Mouse (Mus musculus) limb, embryonic 14.5 days (tissue): Measurements from ENCODE around the gene Crtac1. TPM values are rescaled to one million over a fixed set of nuclear protein-coding genes. Genes with fewer than 3 reads are reported as not detected.

Source experiments
- ATAC-seq: fragments of 200-750 bp; cut with Nextera tagmentation; 2 replicates; pipeline ENCODE4 v1.8.0; 2017; ENCODE audit warnings: low read depth, moderate number of reproducible peaks, moderate TSS enrichment; ENCODE audit not compliant: low FRiP score
- DNase-seq: peaks from one replicate; pipeline ENCODE4 v3.0.0-alpha.2; 2015; ENCODE audit warnings: low spot score
- H3K27ac ChIP-seq: fragments of 300-500 bp; sonication (generic); replicated peaks from 2 replicates; pipeline ENCODE4 v1.5.1; 2014; ENCODE audit warnings: low read depth, mild to moderate bottlenecking, low read length, moderate library complexity, mixed read lengths
- H3K27me3 ChIP-seq: fragments of 300-500 bp; sonication (generic); 2 replicates; pipeline ENCODE4 v1.6.1; 2014; ENCODE audit warnings: low read length, mixed read lengths; ENCODE audit not compliant: control insufficient read depth, insufficient read depth
- H3K36me3 ChIP-seq: fragments of 300-500 bp; sonication (generic); 2 replicates; pipeline ENCODE4 v1.6.1; 2014; ENCODE audit warnings: mild to moderate bottlenecking, low read length, moderate library complexity, mixed read lengths; ENCODE audit not compliant: control insufficient read depth, insufficient read depth
- H3K4me1 ChIP-seq: fragments of 300-500 bp; sonication (generic); 2 replicates; pipeline ENCODE4 v1.6.1; 2014; ENCODE audit warnings: antibody characterized with exemption, low read length, mixed read lengths; ENCODE audit not compliant: control insufficient read depth, insufficient read depth
- H3K4me2 ChIP-seq: fragments of 300-500 bp; sonication (generic); replicated peaks from 2 replicates; pipeline ENCODE4 v1.6.1; 2014; ENCODE audit warnings: low read depth, mild to moderate bottlenecking, low read length, moderate library complexity; ENCODE audit not compliant: severe bottlenecking
- H3K4me3 ChIP-seq: fragments of 300-500 bp; sonication (generic); replicated peaks from 2 replicates; pipeline ENCODE4 v1.5.1; 2014; ENCODE audit warnings: low read length
- H3K9ac ChIP-seq: fragments of 300-500 bp; sonication (generic); 2 replicates; pipeline ENCODE4 v1.6.1; 2014; ENCODE audit warnings: mild to moderate bottlenecking, low read depth, low read length, moderate library complexity; ENCODE audit not compliant: severe bottlenecking
- H3K9me3 ChIP-seq: fragments of 300-500 bp; sonication (generic); 2 replicates; pipeline ENCODE4 v1.6.1; 2016; ENCODE audit warnings: low read length; ENCODE audit not compliant: control insufficient read depth
- POLR2A ChIP-seq: fragments of 200-500 bp; IDR thresholded peaks from 2 replicates; pipeline ENCODE4 v1.8.0; 2012; ENCODE audit warnings: inconsistent platforms, mild to moderate bottlenecking, moderate library complexity, borderline replicate concordance; ENCODE audit not compliant: insufficient read depth, insufficient read length; ENCODE audit errors: extremely low read depth
- whole genome bisulfite sequencing: fragments of 180-500 bp; shearing (Covaris S2); extraction: QIAGEN DNeasy Blood & Tissue Kit; methylation state at CpG from one replicate; pipeline ENCODE4 v1.1.7; 2014; 5-methylcytosine and 5-hydroxymethylcytosine counted together
- polyA plus RNA-seq, 2 experiments: library from polyadenylated mRNA; depleted of rRNA in 1 of 2; stranded (reverse) in 1 of 2; unstranded in 1 of 2; fragments of >200 nt; fragmentation: Nextera tagmentation in 1 of 2; extraction: Ambion mirVana in 1 of 2; gene quantifications; 2 replicates each; pipeline versions ENCODE4 v1.2.1 to v1.2.3; 2012 to 2014

Gene Crtac1
- polyA plus RNA-seq, 2 experiments, result 3.1 to 3.4 TPM

DNA sequence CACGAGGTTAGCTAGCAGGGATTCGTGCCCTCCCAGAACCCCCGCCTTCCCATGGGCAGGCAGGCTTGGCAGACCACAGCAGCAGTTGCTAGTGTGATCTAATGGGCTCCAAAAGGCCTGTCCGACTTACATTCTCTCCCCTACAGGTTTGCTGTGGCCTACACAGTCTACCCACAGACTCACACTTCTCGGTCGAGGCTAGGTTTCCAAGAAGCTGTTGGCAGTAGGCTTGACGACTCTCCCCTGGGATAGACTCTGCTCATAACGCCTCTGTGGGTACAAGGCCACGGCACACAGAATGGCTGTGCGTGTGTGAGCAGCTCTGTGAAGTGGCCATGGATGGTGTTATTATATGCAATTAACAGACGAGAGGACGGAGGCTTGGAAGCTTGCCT, 174.3 kb downstream of the Crtac1 start:
- ATAC-seq (no peak), DNase-seq (no peak)
- H3K36me3 ChIP-seq, result no peaks in the 10 kb centered on the region
- TF ChIP-seq POLR2A, result no peak
- no peak overlapping the region for H3K4me2 ChIP-seq
- WGBS, result 86% methylated on average over 12 of the region's 12 CpGs
- no peak overlapping the region for H3K27ac ChIP-seq
- no peaks in the 10 kb centered on the region for H3K9me3 ChIP-seq
- H3K9ac ChIP-seq, result no peak overlapping the region
- 0 out of 2 replicates have a peak, but pooled peaks cover 3% of the 10 kb centered on the region for H3K4me1 ChIP-seq
- H3K27me3 ChIP-seq, result peaks cover 16% of the 10 kb centered on the region
- H3K4me3 ChIP-seq, result no peak overlapping the region

DNA sequence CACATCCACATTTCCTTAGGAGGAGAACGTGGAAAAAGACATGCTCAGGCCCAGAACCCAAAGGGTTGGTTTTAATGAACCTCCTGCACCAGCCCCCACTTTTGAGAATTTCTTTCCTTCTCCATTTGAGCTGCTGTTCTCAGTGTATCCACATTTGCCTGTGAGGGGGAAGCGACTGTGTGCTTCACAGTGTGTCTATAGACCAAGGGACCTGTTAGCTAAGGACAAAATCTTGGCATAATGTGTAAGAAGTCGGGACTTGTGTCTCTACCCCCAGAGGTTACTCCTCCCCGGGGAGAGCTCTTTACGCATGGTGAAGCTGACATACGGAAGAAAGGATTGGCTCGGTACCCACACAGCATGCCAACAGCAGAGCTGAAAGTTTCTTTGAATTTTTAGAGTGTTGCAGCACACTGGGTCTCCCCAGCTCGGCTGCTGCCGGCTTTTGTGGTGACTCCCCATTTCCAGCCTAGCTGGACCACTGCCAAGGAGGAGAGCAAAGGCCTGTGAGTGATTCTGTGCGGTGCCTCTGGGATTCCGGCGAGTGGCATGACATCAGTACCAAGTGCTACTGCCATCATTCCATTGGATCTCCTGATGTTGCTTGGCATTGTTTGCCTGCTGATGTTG, 174.9 kb downstream of the Crtac1 start:
- 0 out of 2 replicates have a peak, but pooled peaks cover 3% of the 10 kb centered on the region for H3K4me1 ChIP-seq
- peaks cover 16% of the 10 kb centered on the region for H3K27me3 ChIP-seq
- DNase-seq (no peak), ATAC-seq (no peak)
- H3K27ac ChIP-seq, result no peak overlapping the region
- H3K36me3 ChIP-seq, result no peaks in the 10 kb centered on the region
- H3K9me3 ChIP-seq, result no peaks in the 10 kb centered on the region
- no peak overlapping the region for H3K9ac ChIP-seq
- 84% methylated on average over 12 of the region's 12 CpGs for WGBS
- no peak overlapping the region for H3K4me3 ChIP-seq
- no peak for TF ChIP-seq POLR2A
- H3K4me2 ChIP-seq, result no peak overlapping the region

DNA sequence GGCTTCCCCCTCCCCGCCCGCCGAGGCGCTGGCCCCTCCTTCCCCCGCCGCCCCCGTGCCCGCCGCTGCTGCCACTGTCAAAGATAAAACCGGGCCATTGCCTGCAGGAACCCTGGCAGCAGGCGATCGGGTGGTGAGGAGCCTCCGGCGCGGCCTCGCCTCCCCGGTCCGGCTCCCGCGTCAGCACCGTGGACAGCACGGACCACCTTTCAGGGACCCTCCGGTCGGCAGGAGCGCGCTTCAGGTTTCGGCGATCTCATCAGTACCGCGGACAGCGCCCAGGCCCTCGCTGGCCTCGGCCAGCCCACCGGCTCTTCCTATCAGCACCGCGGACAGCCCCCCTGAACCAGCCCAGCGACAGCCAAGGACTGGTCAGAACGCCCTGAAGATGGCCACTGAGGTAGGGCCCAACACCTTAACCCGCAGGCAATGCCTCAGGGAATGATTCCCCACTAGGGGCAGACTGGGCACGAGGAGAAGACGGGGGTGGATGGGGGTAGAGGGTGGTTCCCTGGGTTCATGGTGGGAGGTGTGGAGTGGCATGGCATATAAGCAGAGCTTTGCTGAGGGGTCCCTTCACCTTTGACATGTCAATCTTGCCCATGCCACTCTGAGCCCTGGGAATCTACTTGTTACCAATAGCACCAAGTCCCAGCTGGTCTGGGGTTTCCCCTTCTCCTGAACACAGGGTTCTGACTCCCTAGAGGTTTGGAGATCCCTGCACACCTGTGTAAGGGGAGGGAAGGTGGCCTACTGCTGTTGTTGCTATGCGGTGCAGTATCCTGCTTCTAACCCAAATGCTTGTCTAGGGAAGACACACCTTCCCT, 175.6 kb downstream of the Crtac1 start:
- H3K27me3 ChIP-seq, result peaks cover 16% of the 10 kb centered on the region
- no peak overlapping the region for H3K27ac ChIP-seq
- H3K4me1 ChIP-seq, result 0 out of 2 replicates have a peak, but pooled peaks cover 3% of the 10 kb centered on the region
- H3K4me3 ChIP-seq, result peak overlapping the region; percentile 26
- ATAC-seq (peak; percentile 93), DNase-seq (peak; percentile 95)
- peak overlapping the region; percentile 55 for H3K4me2 ChIP-seq
- H3K9ac ChIP-seq, result no peak overlapping the region
- TF ChIP-seq POLR2A, result no peak
- H3K36me3 ChIP-seq, result no peaks in the 10 kb centered on the region
- H3K9me3 ChIP-seq, result no peaks in the 10 kb centered on the region
- WGBS, result 4% methylated on average over 21 of the region's 42 CpGs

DNA sequence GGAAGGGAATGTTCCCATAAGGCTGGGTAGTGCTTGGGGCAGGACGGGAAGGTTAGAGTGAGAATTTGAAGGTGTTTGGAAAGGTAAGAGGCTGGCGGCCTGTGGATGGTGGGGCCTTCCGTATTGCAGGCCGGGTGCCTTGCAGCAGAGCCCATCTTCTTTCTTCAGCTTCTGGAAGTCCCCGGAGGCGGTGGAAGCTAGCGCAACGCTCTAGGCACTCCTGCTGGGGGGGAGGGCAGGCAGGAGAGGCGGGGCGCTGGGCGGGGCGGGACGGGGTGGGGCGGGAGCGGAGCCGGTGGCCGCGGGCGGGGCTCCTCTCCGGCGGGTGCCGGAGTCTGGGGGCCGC, 176.2 kb downstream of the Crtac1 start:
- 0 out of 2 replicates have a peak, but pooled peaks cover 3% of the 10 kb centered on the region for H3K4me1 ChIP-seq
- peaks cover 16% of the 10 kb centered on the region for H3K27me3 ChIP-seq
- peak overlapping the region; percentile 55 for H3K4me2 ChIP-seq
- peak; percentile 19; the same call in 1 of the 2 replicates for ATAC-seq
- no peak for TF ChIP-seq POLR2A
- no peaks in the 10 kb centered on the region for H3K36me3 ChIP-seq
- H3K9ac ChIP-seq, result no peak overlapping the region
- no peak for DNase-seq
- 3% methylated on average over 14 of the region's 23 CpGs for WGBS
- peak overlapping the region; percentile 26 for H3K4me3 ChIP-seq
- no peaks in the 10 kb centered on the region for H3K9me3 ChIP-seq
- no peak overlapping the region for H3K27ac ChIP-seq

DNA sequence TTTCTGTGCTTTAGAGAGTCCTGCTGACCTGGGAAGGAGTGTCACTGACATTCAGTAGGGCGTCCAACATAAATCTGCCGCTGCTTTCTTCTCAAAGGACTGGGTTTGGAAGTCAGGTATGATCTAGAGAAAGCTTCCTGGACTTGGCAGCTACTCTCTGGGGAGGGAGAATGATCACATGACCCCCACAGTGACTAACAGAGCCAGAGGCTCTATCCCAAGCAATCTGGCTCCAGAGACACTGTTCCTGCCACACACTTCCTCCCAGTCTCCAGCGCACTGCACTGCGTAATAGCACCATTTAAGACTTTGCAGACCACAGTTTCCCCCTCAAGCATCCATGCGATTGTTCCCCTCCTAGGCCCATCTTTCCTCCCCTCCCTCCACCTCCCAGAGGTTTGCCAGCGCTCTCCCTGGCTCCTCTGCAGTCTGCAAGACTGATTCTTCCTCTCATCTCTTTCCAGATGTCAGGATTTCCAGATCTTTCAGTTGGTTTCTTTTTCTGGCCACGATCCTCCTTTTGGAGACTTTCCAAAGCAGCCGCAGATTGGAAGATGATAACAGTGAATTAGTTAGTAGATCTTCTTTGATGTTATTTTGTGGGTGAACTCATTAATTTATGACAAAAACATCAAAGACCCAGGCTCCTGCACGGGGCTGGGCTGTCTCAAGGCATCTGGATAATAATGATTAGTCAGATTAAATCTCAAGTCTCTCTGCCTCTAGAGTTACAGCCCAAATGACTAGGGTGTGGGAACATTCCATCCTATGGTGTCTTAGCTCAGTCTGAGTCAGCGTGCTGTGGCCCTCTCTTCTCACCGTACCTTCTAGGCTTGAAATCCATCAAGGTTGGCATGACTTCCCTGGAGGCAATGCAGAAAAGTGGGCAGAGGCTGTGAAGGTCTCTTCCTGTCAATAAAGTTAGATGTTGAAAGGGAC, 181.3 kb downstream of the Crtac1 start:
- 60% methylated on average over 11 of the region's 11 CpGs for WGBS
- no peak for ATAC-seq
- H3K4me3 ChIP-seq, result no peak overlapping the region
- TF ChIP-seq POLR2A, result no peak
- no peak overlapping the region for H3K4me2 ChIP-seq
- no peak overlapping the region for H3K27ac ChIP-seq
- peaks cover 10% of the 10 kb centered on the region for H3K27me3 ChIP-seq
- DNase-seq, result no peak
- H3K9ac ChIP-seq, result no peak overlapping the region
- no peaks in the 10 kb centered on the region for H3K9me3 ChIP-seq
- H3K36me3 ChIP-seq, result no peaks in the 10 kb centered on the region
- H3K4me1 ChIP-seq, result no peaks in the 10 kb centered on the region
